Mouse (Mus musculus) neural tube, embryonic 12.5 days (tissue): ENCODE measurements around the gene Slx1b. TPM values are rescaled to one million over a fixed set of nuclear protein-coding genes. Genes with fewer than 3 reads are reported as not detected.
A peak's percentile ranks its signal among the peaks of the same experiment; 100 is the strongest.
"Not testable (repeated sequence)": the region's sequence is repeated elsewhere in the genome, so short reads cannot be mapped to it uniquely, and the experiment has no call there.

Experiments used
- ATAC-seq: fragments of 200-750 bp; cut with Nextera tagmentation; 2 replicates; pipeline ENCODE4 v1.8.0; 2017; ENCODE audit warnings: low read depth, mild to moderate bottlenecking, moderate TSS enrichment, moderate library complexity; ENCODE audit not compliant: low FRiP score
- H3K27ac ChIP-seq: fragments of 300-500 bp; sonication (generic); 2 replicates; pipeline ENCODE4 v1.5.1; 2016
- H3K27me3 ChIP-seq: fragments of 300-500 bp; sonication (generic); replicated peaks from 2 replicates; pipeline ENCODE4 v1.6.1; 2016; ENCODE audit warnings: mild to moderate bottlenecking
- H3K36me3 ChIP-seq: fragments of 300-500 bp; sonication (generic); 2 replicates; pipeline ENCODE4 v1.6.1; 2016; ENCODE audit warnings: mild to moderate bottlenecking
- H3K4me1 ChIP-seq: fragments of 300-500 bp; sonication (generic); 2 replicates; pipeline ENCODE4 v1.6.1; 2016
- H3K4me2 ChIP-seq: fragments of 300-500 bp; sonication (generic); replicated peaks from 2 replicates; pipeline ENCODE4 v1.6.1; 2016; ENCODE audit warnings: mild to moderate bottlenecking
- H3K4me3 ChIP-seq: fragments of 300-500 bp; sonication (generic); 2 replicates; pipeline ENCODE4 v1.5.1; 2016
- H3K9ac ChIP-seq: fragments of 300-500 bp; sonication (generic); 2 replicates; pipeline ENCODE4 v1.6.1; 2016; ENCODE audit warnings: mild to moderate bottlenecking
- H3K9me3 ChIP-seq: fragments of 300-500 bp; sonication (generic); 2 replicates; pipeline ENCODE4 v1.6.1; 2016; ENCODE audit warnings: mild to moderate bottlenecking
- WGBS: fragments of 180-500 bp; shearing (Covaris S2); methylation state at CpG from one replicate; pipeline ENCODE4 v1.1.7; 2016; 5-methylcytosine and 5-hydroxymethylcytosine counted together
- polyA plus RNA-seq: library from polyadenylated mRNA; unstranded; fragments of >200 nt; fragmentation: Nextera tagmentation; extraction: Ambion mirVana; gene quantifications from 2 replicates; pipeline ENCODE4 v1.2.1, GENCODE M21; 2016

Slx1b gene
- 17.9 and 19.0 TPM in 2 replicates for polyA plus RNA-seq

DNA sequence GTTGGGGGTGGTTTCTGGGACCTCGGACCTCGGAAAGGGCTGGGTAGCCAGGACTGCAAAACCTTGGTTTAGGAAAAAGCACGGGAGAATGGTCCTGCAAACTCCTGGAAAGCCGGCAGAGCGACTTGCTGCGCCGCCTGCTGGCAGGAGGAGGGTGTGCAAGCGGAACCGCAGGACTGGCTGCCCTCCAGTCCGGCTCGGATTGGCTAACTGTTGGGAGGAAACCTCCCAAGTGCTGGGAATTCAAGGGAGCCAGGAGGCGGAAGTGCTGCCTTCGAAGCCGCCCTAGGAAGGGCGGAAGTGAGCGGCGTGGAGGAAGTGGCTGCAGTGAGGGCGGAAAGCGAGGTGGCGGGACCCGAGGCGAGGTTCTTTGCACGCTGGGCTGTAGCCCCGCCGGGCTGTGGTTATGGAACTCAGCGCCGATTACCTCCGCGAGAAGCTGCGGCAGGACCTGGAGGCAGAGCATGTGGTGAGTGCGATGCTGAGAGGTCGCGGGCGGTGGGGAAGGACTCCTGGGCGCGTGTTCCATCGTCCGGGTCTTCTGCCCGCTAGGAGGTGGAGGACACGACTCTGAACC is at the start of gene Slx1b:
TSS of gene Slx1b (minus strand) at position 154 of the 577 bp plus-strand sequence.
- peaks cover 36% of the 10 kb centered on the region for H3K36me3 ChIP-seq
- peak; percentile 95 for ATAC-seq
- H3K4me1 ChIP-seq: peaks cover 28% of the 10 kb centered on the region

DNA sequence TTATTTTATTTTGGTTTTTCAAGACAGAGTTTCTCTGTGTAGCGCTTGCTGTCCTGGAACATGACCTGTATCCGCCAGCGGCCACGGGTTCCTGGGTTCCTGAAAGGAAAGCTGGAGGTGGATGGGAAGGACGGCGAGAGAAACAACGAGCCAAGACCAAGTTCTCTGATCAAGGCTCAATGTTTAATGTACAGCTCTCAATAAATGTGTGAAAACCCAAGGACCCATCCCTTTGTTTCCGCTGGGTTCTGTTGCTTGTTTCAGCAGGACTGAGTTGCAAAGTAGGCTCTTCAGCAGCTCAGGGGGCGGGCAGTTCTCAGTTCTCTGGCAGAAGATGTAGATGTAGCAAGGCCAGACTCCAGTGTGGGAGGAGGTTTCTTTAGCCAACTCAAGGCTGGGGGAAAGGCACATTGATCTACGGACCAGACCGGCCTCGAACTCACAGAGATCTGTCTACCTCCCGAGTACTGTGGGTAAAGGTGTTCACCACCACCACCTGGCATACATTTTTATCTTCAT is 46.4 kb upstream of the Slx1b start:
- 92% methylated on average over 13 of the region's 13 CpGs for WGBS
- Histone ChIP-seq H3K27ac (no peak overlapping the region), H3K9me3 (no peaks in the 10 kb centered on the region), H3K9ac (no peak overlapping the region), H3K4me3 (no peak overlapping the region), H3K4me2 (no peak overlapping the region), H3K4me1 (no peaks in the 10 kb centered on the region), H3K36me3 (no peaks in the 10 kb centered on the region), H3K27me3 (no peaks in the 10 kb centered on the region)
- ATAC-seq: no peak

More for the DNA sequence above, at the start of gene Slx1b:
- H3K27ac ChIP-seq: peak within 1 kb of the TSS; percentile 87
- H3K9ac ChIP-seq: peak within 1 kb of the TSS; percentile 84
- H3K9me3 ChIP-seq: no peaks in the 10 kb centered on the region
- peak within 1 kb of the TSS; percentile 92 for H3K4me2 ChIP-seq
- WGBS: under 1% methylated on average over 40 of the region's 40 CpGs
- no peaks in the 10 kb centered on the region for H3K27me3 ChIP-seq
- peak within 1 kb of the TSS; percentile 84 for H3K4me3 ChIP-seq

DNA sequence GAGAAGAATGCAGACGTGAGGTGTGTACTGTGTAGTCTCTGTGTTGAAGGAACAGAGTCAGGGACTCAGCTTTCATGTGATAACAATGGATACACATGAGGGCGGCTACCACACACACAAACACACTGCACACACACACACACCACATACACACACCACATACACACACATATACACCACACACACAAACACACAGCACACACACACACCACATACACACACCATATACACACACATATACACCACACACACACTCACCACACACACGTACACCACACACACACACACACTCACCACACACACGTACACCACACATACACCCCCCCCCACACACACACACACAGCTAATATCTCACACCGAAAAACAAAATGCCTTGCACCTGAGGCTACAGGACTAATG is 45.9 kb upstream of the Slx1b start:
- H3K4me2 ChIP-seq: no peak overlapping the region
- WGBS: 86% methylated on average over 5 of the region's 5 CpGs
- no peaks in the 10 kb centered on the region for H3K27me3 ChIP-seq
- H3K9ac ChIP-seq: no peak overlapping the region
- no peak overlapping the region for H3K4me3 ChIP-seq
- H3K4me1 ChIP-seq: no peaks in the 10 kb centered on the region
- no peaks in the 10 kb centered on the region for H3K9me3 ChIP-seq
- ATAC-seq: no peak
- H3K36me3 ChIP-seq: no peaks in the 10 kb centered on the region
- no peak overlapping the region for H3K27ac ChIP-seq

DNA sequence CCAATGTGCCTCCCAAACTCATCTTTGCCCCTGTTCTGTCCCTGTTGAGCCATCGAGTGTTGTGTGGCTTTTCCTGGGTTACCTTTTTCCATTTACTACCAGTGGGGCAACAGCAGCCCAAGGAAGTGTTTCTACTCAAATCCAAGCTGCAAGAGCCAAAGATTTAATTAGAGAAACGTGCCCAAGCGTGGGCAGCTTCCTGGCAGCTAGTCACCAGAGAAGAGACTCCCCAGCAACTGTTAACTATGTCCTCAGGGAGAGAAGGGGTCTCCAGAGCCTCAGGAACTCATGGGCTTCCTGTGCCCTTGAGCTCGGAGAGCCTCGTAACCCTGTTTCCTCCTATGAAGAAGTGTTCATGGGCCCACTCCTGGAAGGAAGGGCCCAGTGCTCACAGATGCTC is 45.4 kb upstream of the Slx1b start:
- Histone ChIP-seq H3K27ac (no peak overlapping the region), H3K4me3 (no peak overlapping the region), H3K4me1 (no peaks in the 10 kb centered on the region), H3K9ac (no peak overlapping the region), H3K9me3 (no peaks in the 10 kb centered on the region), H3K27me3 (no peaks in the 10 kb centered on the region), H3K36me3 (no peaks in the 10 kb centered on the region), H3K4me2 (no peak overlapping the region)
- 85% methylated on average over 5 of the region's 5 CpGs for WGBS
- ATAC-seq: no peak

DNA sequence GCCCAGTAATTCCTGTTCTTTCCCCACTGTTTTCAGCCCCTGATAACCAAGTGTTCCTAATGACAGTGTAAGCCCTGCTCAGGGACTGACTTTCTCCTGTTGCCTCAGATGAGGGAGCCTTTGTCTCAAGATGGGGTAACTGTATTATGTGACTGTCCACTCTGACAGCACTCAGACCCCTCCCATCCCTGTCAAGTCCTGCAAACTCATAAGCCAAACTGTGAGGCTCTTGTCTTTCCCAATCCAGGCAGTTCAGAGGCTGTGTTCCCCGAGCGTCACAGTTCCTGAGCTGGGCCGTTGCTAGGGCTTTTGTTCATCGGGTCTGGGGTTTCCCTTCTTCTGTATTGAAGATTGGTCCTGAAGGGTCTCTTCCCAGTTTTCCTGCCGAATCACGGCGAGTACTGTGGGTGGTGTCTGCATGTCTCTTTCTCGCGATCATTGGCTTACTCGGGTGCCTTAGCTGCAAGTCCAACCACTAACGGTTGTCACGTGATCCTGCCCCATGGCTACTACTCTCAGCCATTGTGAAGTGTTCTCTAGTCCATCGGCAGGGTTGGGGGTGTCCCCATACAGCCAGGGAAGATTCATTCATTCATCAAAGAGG is 44.6 kb upstream of the Slx1b start:
- no peaks in the 10 kb centered on the region for H3K9me3 ChIP-seq
- no peak overlapping the region for H3K4me3 ChIP-seq
- H3K4me1 ChIP-seq: no peaks in the 10 kb centered on the region
- H3K4me2 ChIP-seq: no peak overlapping the region
- no peaks in the 10 kb centered on the region for H3K36me3 ChIP-seq
- no peak overlapping the region for H3K27ac ChIP-seq
- H3K27me3 ChIP-seq: no peaks in the 10 kb centered on the region
- ATAC-seq: no peak
- H3K9ac ChIP-seq: no peak overlapping the region
- 83% methylated on average over 13 of the region's 13 CpGs for WGBS

DNA sequence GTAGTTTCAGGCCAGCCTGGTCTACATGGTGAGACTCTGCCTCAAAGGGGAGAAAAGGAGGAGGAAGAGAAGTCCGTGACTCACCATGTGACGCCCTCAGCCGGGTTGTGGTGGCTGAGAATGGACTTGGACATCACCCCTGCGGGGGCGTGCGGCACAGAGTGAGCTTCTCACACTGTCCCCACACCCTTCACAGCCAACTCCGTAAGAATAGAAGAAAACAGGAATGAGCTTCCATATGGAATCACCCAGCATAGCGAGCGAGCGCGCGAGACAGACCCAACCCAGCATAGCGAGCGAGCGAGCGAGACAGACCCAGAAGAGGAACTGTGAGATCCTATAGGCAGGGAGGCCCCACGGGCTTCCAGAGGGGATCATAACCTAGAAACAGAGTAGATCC is 44.0 kb upstream of the Slx1b start:
- WGBS: 87% methylated on average over 17 of the region's 17 CpGs

DNA sequence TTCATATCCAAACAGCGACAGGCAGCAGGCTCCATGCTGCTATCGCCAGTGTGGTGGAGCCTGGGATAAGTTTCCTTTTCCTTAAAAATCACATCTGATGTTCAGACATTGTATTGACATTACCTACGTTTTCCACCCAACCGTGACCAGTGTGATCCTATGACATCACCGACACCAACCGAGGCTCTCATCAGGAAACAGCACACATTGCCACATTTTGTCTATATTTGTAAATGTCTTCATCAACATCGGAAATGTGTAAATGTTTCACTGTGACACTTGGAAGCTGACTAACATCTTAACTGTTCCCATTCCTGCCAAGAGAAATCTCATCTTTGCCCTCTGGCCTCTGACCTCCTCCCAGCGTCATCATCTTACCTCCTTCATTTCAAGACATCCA is 40.5 kb upstream of the Slx1b start:
- no peaks in the 10 kb centered on the region for H3K36me3 ChIP-seq
- WGBS: 87% methylated on average over 8 of the region's 8 CpGs
- no peak overlapping the region for H3K4me2 ChIP-seq
- ATAC-seq: no peak
- no peak overlapping the region for H3K27ac ChIP-seq
- H3K4me1 ChIP-seq: no peaks in the 10 kb centered on the region
- H3K4me3 ChIP-seq: no peak overlapping the region
- no peak overlapping the region for H3K9ac ChIP-seq
- H3K9me3 ChIP-seq: no peaks in the 10 kb centered on the region
- H3K27me3 ChIP-seq: no peaks in the 10 kb centered on the region

More for the DNA sequence above, 44.0 kb upstream of the Slx1b start:
- Histone ChIP-seq H3K9me3 (no peaks in the 10 kb centered on the region), H3K27ac (no peak overlapping the region), H3K4me2 (no peak overlapping the region), H3K36me3 (no peaks in the 10 kb centered on the region), H3K27me3 (no peaks in the 10 kb centered on the region), H3K4me1 (no peaks in the 10 kb centered on the region), H3K4me3 (no peak overlapping the region), H3K9ac (no peak overlapping the region)
- ATAC-seq: no peak

DNA sequence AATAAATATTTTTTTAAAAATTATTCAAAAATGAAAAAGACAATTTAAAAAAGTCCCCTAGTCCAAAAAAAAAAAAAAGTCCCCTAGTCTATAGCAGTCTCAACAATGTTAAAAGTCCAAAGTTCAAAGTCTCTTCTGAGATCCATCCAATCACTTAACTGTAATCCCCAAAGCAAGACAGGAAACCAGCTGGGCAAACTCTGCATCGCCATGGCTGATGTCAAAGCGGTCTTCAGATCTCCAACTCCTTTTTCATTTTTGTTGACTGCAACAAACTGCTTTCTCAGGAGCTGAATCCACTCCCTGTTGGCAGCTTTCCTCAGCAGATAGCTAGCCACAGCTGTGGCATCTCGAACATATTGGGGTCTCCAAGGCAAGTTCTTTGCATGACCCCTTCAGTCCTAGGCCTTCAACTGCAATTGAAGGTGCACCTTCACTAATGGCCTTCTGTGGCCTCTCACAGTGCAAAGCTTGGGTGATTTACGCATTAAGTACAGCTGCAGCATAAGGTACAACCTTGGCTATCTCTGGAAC is 34.7 kb upstream of the Slx1b start:
- not testable (repeated sequence) for H3K27me3 ChIP-seq, H3K36me3 ChIP-seq, ATAC-seq, H3K4me2 ChIP-seq, H3K9ac ChIP-seq, H3K4me3 ChIP-seq, H3K9me3 ChIP-seq, H3K27ac ChIP-seq, H3K4me1 ChIP-seq
- WGBS: 90% methylated on average over 4 of the region's 4 CpGs

DNA sequence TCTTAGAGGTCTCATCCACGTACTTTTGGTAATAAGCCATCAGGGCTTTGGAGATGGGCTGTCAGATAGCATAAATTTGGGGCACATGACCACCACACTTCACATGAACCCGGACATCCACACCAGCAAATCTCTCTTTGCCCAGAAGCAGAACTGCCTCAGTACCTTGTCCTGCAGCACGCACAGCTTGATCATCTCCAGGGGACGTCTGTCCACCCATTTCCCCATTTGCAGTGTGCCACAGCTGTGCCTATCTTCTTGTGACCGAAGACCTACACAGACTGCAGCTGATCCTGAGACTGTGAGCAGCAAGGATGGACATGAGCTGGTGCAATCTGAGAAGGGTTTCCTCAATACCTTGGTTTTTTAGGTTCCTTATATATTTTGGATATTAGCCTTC is 30.1 kb upstream of the Slx1b start:
- Histone ChIP-seq H3K9me3 (no peaks in the 10 kb centered on the region), H3K9ac (no peak overlapping the region), H3K27ac (no peak overlapping the region), H3K27me3 (no peaks in the 10 kb centered on the region), H3K4me1 (no peaks in the 10 kb centered on the region), H3K4me3 (no peak overlapping the region), H3K4me2 (no peak overlapping the region), H3K36me3 (no peaks in the 10 kb centered on the region)
- ATAC-seq: no peak
- 77% methylated on average over 5 of the region's 5 CpGs for WGBS

DNA sequence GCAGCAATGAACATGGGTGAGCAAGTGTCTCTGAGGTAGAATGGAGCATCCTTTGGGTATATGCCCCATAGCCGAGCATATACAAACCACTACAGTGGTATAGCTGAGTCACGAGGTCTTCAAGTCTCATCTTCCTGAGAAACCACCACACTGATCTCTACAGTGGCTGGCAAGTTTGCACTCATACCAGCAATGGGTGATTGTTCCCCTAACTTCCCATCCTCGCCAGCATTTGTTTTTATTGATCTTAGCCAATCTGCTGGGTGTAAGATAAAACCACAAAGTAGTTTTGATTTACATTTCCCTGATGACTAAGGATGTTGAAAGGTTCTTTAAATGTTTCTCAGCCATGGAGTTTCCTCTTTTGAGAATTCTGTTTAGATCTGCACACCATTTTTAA is 29.5 kb upstream of the Slx1b start:
- H3K4me3 ChIP-seq: no peak overlapping the region
- no peaks in the 10 kb centered on the region for H3K4me1 ChIP-seq
- H3K9me3 ChIP-seq: no peaks in the 10 kb centered on the region
- no peak overlapping the region for H3K9ac ChIP-seq
- H3K27ac ChIP-seq: no peak overlapping the region
- no peak for ATAC-seq
- H3K4me2 ChIP-seq: no peak overlapping the region
- 78% methylated on average over 3 of the region's 3 CpGs for WGBS
- no peaks in the 10 kb centered on the region for H3K27me3 ChIP-seq
- no peaks in the 10 kb centered on the region for H3K36me3 ChIP-seq

DNA sequence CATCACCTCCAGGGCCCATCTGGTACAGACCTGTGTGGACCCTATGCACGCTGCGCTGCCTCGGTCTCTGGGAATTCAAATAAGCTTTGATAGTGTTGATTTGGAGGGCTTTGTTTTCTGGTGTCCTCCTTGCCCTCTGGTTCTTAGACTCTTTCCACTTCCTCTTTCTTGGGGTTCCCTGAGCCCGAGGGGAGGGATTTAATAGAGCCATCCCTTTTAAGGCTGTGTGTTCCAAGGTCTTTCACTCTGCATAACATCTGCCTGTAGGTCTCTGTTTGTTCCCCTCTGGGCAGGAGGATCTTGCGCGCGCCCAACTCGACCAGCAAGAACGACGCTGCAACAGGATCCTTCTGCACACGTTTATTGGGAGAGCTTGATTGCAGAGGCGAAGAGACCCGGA is 26.1 kb upstream of the Slx1b start:
- Histone ChIP-seq H3K9me3 (no peaks in the 10 kb centered on the region), H3K27me3 (no peaks in the 10 kb centered on the region), H3K27ac (no peak overlapping the region), H3K9ac (no peak overlapping the region), H3K4me1 (no peaks in the 10 kb centered on the region), H3K4me2 (no peak overlapping the region), H3K36me3 (no peaks in the 10 kb centered on the region), H3K4me3 (no peak overlapping the region)
- ATAC-seq: no peak
- 94% methylated on average over 13 of the region's 13 CpGs for WGBS

DNA sequence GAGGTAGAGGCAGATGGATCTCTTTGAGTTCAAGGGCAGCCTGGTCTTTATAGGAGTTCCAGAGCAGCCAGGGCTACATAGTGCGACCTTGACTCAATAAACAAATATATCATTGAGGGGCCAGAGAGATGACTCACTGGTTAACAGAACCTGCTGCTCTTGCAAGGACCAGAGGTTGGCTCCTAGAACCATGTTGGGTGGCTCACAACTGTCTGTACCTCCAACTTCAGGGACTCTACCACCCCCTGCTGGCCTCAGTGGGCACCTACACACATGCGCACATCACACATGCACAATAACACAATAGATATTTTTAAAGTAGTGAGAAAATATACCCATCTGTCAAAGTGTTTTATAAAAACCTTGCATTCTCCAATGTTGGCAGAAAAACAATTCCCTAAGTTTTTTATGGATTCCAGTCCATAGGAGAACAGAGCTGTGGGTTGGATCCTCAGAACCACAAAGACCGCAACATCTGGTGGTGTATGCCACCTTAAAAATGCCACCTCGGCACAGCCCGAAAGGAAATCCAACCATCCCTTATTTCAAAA is 23.3 kb upstream of the Slx1b start:
- no peaks in the 10 kb centered on the region for H3K9me3 ChIP-seq
- no peak for ATAC-seq
- no peak overlapping the region for H3K4me3 ChIP-seq
- no peak overlapping the region for H3K4me2 ChIP-seq
- H3K27ac ChIP-seq: no peak overlapping the region
- H3K27me3 ChIP-seq: no peaks in the 10 kb centered on the region
- no peaks in the 10 kb centered on the region for H3K36me3 ChIP-seq
- 95% methylated on average over 5 of the region's 5 CpGs for WGBS
- H3K4me1 ChIP-seq: no peaks in the 10 kb centered on the region
- no peak overlapping the region for H3K9ac ChIP-seq
